Mouse (Mus musculus): Measurements from ENCODE around the gene Zbtb16. TPM values are rescaled to one million over a fixed set of nuclear protein-coding genes. Genes with fewer than 3 reads are reported as not detected.

The Zbtb16 gene
- polyA plus RNA-seq, 1 experiment from 2014 or later = 7.9 TPM

GRCm38 (mm10) chr9:48712985-48713765, 122.8 kb downstream of the Zbtb16 start:
- H3K36me3 ChIP-seq (replicated peaks) = no peaks in the 10 kb centered on the region
- H3K9me3 ChIP-seq = no peaks in the 10 kb centered on the region
- WGBS = 84% methylated on average over 13 of the region's 13 CpGs
- H3K4me2 ChIP-seq = no peak overlapping the region
- H3K9ac ChIP-seq = no peak overlapping the region
- no peak overlapping the region for H3K4me3 ChIP-seq
- H3K27me3 ChIP-seq (replicated peaks) = no peaks in the 10 kb centered on the region
- H3K27ac ChIP-seq = no peak overlapping the region
- H3K4me1 ChIP-seq = peaks cover 11% of the 10 kb centered on the region; the same call in 1 of the 2 replicates
- no peak for ATAC-seq (replicated peaks)

GRCm38 (mm10) chr9:48711826-48712225, 124.2 kb downstream of the Zbtb16 start:
- Histone ChIP-seq H3K4me2 (no peak overlapping the region), H3K4me3 (no peak overlapping the region), H3K9me3 (no peaks in the 10 kb centered on the region), H3K27me3 (replicated peaks) (no peaks in the 10 kb centered on the region), H3K9ac (no peak overlapping the region), H3K4me1 (peaks cover 20% of the 10 kb centered on the region; the same call in 1 of the 2 replicates), H3K36me3 (replicated peaks) (no peaks in the 10 kb centered on the region), H3K27ac (no peak overlapping the region)
- 81% methylated on average over 5 of the region's 5 CpGs for WGBS
- no peak for ATAC-seq (replicated peaks)

GRCm38 (mm10) chr9:48711296-48711781, 124.7 kb downstream of the Zbtb16 start:
- Histone ChIP-seq H3K9ac (no peak overlapping the region), H3K36me3 (replicated peaks) (no peaks in the 10 kb centered on the region), H3K4me2 (no peak overlapping the region), H3K4me3 (no peak overlapping the region), H3K27me3 (replicated peaks) (no peaks in the 10 kb centered on the region), H3K9me3 (no peaks in the 10 kb centered on the region), H3K4me1 (peaks cover 21% of the 10 kb centered on the region; the same call in 1 of the 2 replicates), H3K27ac (0 out of 2 replicates have a peak overlapping the region, but pooled peaks have one; percentile 22)
- no peak for ATAC-seq (replicated peaks)
- WGBS = 28% methylated on average over 9 of the region's 9 CpGs

DNA sequence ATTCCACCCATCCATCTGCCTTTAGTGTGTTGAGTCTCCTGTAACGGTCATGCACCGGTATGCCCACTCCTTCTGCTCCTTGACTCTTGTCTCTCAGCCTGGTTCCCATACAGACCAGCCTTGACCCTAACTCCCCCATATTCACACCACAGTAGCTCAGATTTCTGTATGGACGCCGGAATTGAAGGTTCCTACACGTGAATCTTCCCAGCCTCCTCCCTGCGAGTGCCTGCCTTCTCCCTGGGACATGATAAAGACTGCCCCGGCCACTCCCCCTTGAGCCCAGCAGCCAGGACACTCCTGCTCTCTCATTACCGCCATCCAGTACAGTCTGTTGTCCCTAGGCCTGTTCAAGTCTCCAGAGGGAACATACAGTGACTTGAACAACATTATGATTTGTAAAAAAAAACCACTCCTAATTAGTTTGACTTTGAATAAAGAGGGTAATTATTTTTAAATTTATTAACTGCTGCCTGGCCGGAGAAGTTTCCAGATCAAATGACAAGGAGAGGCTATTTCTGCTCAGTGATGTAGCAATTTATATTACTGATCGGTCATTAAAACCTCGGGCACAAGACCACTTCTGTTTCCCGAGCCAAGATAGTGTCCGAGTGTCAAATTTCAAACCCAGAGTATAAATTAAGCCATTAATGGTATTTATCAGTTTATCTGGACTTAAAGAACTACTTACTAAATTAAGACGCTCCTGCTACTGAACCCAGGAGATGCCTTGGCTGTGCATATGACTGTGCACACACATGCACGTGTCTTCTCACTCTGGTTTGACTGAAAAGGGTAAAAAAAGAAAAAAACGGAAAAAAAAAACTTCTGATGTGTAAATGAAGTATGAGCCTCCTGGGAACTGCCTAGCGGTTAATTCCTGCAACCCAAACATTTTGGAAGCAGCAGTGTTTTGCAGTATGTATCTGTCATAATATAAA, 125.4 kb downstream of the Zbtb16 start:
- no peak overlapping the region for H3K9ac ChIP-seq
- no peak overlapping the region for H3K4me3 ChIP-seq
- no peak overlapping the region for H3K27ac ChIP-seq
- no peaks in the 10 kb centered on the region for H3K36me3 ChIP-seq (replicated peaks)
- H3K4me2 ChIP-seq = no peak overlapping the region
- peaks cover 21% of the 10 kb centered on the region; the same call in 1 of the 2 replicates for H3K4me1 ChIP-seq
- 40% methylated on average over 17 of the region's 17 CpGs for WGBS
- H3K9me3 ChIP-seq = no peaks in the 10 kb centered on the region
- ATAC-seq (replicated peaks) = no peak
- H3K27me3 ChIP-seq (replicated peaks) = no peaks in the 10 kb centered on the region

GRCm38 (mm10) chr9:48707824-48708229, 128.2 kb downstream of the Zbtb16 start:
- Histone ChIP-seq H3K27ac (no peak overlapping the region), H3K4me3 (no peak overlapping the region), H3K4me2 (no peak overlapping the region), H3K9ac (no peak overlapping the region), H3K36me3 (replicated peaks) (no peaks in the 10 kb centered on the region), H3K4me1 (peaks cover 21% of the 10 kb centered on the region; the same call in 1 of the 2 replicates), H3K9me3 (no peaks in the 10 kb centered on the region), H3K27me3 (replicated peaks) (no peaks in the 10 kb centered on the region)
- 89% methylated on average over 6 of the region's 6 CpGs for WGBS
- no peak for ATAC-seq (replicated peaks)

GRCm38 (mm10) chr9:48707134-48707823, 128.7 kb downstream of the Zbtb16 start:
- H3K9me3 ChIP-seq = no peaks in the 10 kb centered on the region
- H3K9ac ChIP-seq = no peak overlapping the region
- H3K27ac ChIP-seq = no peak overlapping the region
- no peaks in the 10 kb centered on the region for H3K27me3 ChIP-seq (replicated peaks)
- no peaks in the 10 kb centered on the region for H3K36me3 ChIP-seq (replicated peaks)
- 62% methylated on average over 14 of the region's 14 CpGs for WGBS
- ATAC-seq (replicated peaks) = 0 out of 2 replicates have a peak, but pooled peaks have one; percentile 14
- no peak overlapping the region for H3K4me3 ChIP-seq
- H3K4me1 ChIP-seq = peaks cover 21% of the 10 kb centered on the region; the same call in 1 of the 2 replicates
- no peak overlapping the region for H3K4me2 ChIP-seq

DNA sequence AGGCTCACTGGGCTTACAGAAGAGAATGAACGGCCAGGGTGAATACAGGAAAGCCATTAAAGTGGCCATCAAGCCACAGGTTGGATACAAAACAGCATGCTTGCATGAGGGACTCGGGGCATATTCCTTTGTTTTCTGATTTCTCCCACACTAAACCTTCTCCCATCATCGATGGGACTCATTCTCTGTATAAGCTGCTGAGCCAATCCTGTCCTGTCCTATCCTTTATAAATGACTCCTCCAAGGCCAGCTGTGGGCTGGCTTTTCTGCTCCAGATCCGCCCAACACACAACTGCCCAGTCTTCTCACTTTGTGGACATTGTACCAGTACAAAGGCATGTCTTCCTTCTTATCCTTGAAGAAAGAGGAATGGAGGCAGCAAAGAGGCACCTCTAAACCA, 134.7 kb downstream of the Zbtb16 start:
- H3K9ac ChIP-seq = no peak overlapping the region
- H3K4me2 ChIP-seq = no peak overlapping the region
- H3K27ac ChIP-seq = no peak overlapping the region
- H3K27me3 ChIP-seq (replicated peaks) = 0 out of 2 replicates have a peak, but pooled peaks cover under 1% of the 10 kb centered on the region
- WGBS = 73% methylated on average over 4 of the region's 4 CpGs
- no peaks in the 10 kb centered on the region for H3K36me3 ChIP-seq (replicated peaks)
- no peak for ATAC-seq (replicated peaks)
- peaks cover 14% of the 10 kb centered on the region for H3K4me1 ChIP-seq
- no peaks in the 10 kb centered on the region for H3K9me3 ChIP-seq
- no peak overlapping the region for H3K4me3 ChIP-seq

DNA sequence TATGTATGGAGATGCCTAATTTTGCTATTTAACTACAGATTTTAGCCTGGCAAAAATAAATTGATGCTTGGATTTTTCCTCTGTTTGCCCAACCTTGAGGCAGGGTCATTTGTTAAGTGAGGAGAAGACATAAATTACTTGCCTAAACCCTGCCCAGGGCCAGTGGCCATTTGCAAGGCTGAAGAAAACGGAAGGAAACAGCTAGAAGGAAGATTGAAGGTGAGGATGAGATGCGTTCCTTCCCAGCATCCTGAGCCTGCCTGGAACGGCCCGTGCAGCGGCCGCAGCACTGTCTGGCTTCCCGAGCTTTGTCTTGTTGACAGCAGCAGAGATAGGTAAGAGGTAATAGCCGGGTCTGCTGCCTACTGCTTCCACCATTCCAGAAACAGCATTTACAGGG, 135.2 kb downstream of the Zbtb16 start:
- Histone ChIP-seq H3K9me3 (no peaks in the 10 kb centered on the region), H3K9ac (no peak overlapping the region), H3K27ac (no peak overlapping the region), H3K4me2 (no peak overlapping the region), H3K4me1 (peaks cover 18% of the 10 kb centered on the region), H3K4me3 (no peak overlapping the region), H3K27me3 (replicated peaks) (0 out of 2 replicates have a peak, but pooled peaks cover 3% of the 10 kb centered on the region), H3K36me3 (replicated peaks) (no peaks in the 10 kb centered on the region)
- 60% methylated on average over 8 of the region's 8 CpGs for WGBS
- no peak for ATAC-seq (replicated peaks)

DNA sequence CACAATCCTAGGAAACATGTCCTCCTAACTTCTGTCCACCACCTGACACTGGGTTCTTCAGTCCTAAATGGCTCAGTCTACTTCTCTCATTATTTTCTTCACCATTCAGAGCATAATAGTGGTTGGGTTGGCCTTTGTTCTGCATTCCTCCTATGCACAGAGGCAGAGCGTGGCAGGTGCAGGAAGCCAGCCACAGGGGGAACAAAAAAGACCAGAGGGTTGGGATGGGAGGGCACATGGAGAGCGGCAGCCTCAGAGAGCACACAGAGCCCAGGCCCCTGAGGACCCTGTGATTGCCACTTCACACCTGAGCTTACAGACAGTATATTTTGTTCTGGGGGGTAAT, 138.6 kb downstream of the Zbtb16 start:
- Histone ChIP-seq H3K27me3 (replicated peaks) (0 out of 2 replicates have a peak, but pooled peaks cover 3% of the 10 kb centered on the region), H3K9me3 (no peaks in the 10 kb centered on the region), H3K4me2 (no peak overlapping the region), H3K4me1 (peaks cover 26% of the 10 kb centered on the region), H3K27ac (no peak overlapping the region), H3K9ac (no peak overlapping the region), H3K4me3 (no peak overlapping the region), H3K36me3 (replicated peaks) (no peaks in the 10 kb centered on the region)
- WGBS = 14% methylated on average over 2 of the region's 2 CpGs
- ATAC-seq (replicated peaks) = no peak

DNA sequence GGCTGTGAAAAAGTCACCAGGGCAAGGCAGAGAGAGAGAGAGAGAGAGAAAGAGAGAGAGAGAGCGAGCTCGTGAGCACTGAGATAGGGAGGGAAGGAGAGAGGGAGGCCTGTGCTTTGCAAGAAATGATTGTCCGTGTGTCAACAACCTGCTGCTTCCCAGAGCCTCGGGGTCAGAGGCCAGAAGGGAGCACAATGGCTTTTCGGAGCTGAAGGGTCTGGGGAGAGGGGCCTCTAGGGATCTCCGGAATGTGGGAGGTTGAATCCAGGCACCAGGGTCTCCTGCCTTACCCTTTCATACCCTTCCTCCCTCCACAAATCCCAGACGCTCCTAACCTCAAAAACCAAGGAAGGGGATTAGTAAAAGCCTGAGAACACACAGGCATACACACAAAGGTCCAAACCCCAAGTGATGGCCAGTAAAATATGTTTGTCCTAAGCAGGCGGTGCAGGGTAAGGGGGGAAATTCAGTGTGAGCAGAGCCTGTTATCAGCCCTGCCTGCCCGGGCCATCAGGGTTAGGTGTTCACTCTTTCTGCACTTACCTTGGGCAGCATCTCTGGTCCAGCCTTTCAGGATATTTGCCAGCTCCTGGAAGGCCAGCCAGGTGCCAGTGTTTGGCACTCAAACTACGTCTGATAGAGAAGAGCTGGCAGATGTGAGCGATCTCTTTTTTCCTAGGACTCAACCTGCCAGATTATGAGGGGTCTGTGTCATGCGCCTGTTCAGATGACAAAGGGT, 139.1 kb downstream of the Zbtb16 start:
- no peak for ATAC-seq (replicated peaks)
- Histone ChIP-seq H3K9ac (no peak overlapping the region), H3K4me2 (no peak overlapping the region), H3K27me3 (replicated peaks) (0 out of 2 replicates have a peak, but pooled peaks cover 3% of the 10 kb centered on the region), H3K36me3 (replicated peaks) (no peaks in the 10 kb centered on the region), H3K4me1 (peaks cover 26% of the 10 kb centered on the region), H3K27ac (no peak overlapping the region), H3K9me3 (no peaks in the 10 kb centered on the region), H3K4me3 (no peak overlapping the region)
- WGBS = 23% methylated on average over 12 of the region's 12 CpGs

DNA sequence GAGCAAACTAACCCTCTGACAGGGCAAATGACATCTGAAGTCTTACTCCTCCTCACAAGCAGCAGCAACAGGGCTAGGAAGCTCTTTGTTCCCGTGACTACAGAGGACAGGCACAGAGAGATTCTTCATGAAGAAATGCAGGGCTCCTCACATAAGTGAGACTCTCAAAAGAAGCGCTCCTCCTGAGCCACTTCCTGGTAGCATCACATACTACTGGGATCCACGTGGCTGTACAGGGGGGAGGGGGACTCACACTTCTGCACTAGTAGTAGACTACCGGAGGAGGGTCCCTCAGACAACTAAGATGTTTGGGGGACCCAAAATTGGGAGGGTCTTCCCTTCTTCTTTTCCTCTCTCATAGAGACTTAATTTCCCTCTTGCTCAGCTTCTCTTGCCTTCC, 139.7 kb downstream of the Zbtb16 start:
- Histone ChIP-seq H3K9ac (no peak overlapping the region), H3K9me3 (no peaks in the 10 kb centered on the region), H3K4me3 (no peak overlapping the region), H3K4me1 (peaks cover 26% of the 10 kb centered on the region), H3K27me3 (replicated peaks) (0 out of 2 replicates have a peak, but pooled peaks cover 3% of the 10 kb centered on the region), H3K27ac (no peak overlapping the region), H3K36me3 (replicated peaks) (no peaks in the 10 kb centered on the region), H3K4me2 (no peak overlapping the region)
- 20% methylated on average over 4 of the region's 4 CpGs for whole genome bisulfite sequencing
- ATAC-seq (replicated peaks) = no peak

Data from midbrain, embryonic 15.5 days (tissue).